Mouse (Mus musculus) large intestine, adult 2 months (tissue): ENCODE measurements around the gene Ttyh2. TPM values are rescaled to one million over a fixed set of nuclear protein-coding genes. Genes with fewer than 3 reads are reported as not detected.

Experiments
- DNase-seq: peaks from one replicate; pipeline ENCODE4 v3.0.0-alpha.2; 2012; ENCODE audit warnings: low read depth, low spot score
- WGBS: fragments of 180-500 bp; shearing (Covaris S2); methylation state at CpG from one replicate; pipeline ENCODE4 v1.1.7; 2018; 5-methylcytosine and 5-hydroxymethylcytosine counted together
- polyA plus RNA-seq: library from polyadenylated mRNA; depleted of rRNA; stranded (reverse); fragments of >200 nt; gene quantifications from 2 replicates; pipeline ENCODE4 v1.2.3, GENCODE M21; 2012

Gene Ttyh2
- polyA plus RNA-seq, 1 experiment = 46.5 TPM

DNA sequence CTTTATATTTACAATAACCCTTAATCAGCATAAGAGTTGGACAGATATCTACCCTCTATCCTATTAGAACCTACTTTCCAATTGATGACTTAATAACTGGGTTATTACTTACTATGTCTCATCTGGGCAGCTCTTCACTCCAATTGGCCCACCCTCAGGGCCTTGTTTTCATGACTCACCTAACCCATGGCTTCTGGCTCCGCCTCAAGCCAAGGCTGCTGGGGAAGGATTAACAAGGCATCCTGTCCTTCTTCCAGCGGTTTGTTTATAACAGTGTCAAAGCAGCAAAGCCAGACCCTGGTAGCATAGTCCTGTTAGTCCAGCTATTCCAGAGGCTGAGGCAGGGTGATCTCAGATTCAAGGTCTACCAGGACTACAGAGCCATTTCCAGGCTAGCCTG, 19.2 kb downstream of the Ttyh2 start:
- WGBS = 69% methylated on average over 2 of the region's 2 CpGs
- no peak for DNase-seq

DNA sequence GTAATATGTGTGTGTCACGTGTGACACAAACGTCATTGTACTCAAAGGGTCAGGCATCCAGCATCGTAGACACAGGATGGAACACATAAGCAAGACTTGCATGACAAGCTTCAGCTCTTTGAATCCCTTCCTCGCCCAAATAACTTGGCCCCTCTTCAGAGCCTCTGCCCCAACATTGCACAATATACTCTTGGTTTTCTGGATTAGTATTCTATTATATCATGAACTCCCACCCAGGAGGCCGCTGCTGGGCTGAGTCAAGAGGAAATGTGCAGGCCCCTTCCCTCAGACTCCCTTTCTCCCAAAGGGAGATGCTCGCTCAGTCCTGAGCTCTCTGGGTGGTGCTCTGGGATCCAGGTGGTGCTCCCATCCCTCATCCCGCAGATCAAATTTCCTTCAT, 23.3 kb downstream of the Ttyh2 start:
- 86% methylated on average over 7 of the region's 7 CpGs for WGBS
- DNase-seq = no peak

DNA sequence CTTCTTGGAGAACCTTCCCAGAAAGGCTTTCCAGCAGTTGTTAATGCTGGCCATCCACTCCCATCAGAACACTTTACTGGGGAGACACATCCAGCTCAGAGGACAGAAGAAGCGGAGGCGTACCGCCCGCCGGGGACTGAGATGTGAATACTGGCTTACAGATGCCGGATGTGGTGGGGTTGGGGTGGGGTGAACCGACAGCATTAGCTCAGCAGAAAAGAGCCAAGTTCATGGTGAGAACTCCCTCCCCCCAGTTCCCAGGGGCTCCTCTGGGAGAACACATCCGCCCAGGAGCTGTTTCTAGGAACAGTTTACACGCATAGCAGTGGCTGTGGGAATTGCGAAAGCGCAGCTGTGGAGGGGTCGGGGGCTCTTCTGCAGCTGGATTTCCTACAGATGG, 24.3 kb downstream of the Ttyh2 start:
- DNase-seq = no peak
- WGBS = 74% methylated on average over 12 of the region's 12 CpGs

DNA sequence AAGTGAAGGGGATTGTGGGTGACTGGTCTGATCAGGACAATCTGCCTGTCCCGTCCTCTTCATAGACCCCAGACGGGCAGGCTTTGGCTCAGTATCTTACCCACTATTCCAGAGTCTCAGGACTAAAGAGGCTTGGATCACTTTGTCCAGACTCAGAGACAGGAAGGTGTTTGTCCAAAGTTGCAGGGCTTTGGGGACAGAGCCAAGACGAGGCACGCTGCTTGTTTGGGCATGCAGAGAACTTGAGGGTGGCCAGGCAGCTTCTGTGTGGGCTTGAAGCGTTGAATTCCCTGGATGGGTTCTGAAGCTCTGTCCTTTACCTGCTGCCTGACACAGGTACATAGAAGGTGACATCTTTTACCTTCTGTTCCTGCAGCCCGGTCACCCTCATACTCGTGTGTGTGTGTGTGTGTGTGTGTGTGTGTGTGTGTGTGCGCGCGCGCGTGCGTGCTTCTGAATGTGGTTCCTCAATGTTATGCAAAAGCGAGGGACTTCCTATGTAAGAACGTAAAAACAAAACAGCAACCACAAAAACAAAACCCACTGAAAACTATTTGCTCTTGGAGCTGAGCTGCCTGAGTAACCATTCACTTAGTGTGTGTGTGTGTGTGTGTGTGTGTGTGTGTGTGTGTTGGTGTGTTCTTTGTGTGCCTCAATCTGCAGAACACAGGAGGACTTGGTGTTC, 27.2 kb downstream of the Ttyh2 start:
- no peak for DNase-seq
- WGBS = 82% methylated on average over 15 of the region's 15 CpGs

DNA sequence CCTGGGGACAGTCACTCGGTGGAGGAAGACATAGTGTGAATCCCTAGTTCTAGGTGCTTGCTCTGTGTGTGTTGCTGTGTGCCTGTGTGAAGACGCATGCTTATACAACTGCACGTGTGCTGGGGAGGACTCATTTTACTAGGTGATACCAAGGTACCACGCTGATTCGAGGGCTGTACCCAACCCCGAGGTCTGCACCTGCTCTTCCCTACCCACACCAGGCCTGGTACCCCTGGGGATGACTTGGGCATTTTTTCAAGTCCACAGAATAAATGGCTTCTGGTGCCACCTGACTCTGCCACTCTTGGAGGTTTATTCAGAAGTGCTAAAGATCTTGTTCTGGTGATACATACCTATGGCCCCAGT, 27.7 kb downstream of the Ttyh2 start:
- WGBS = 84% methylated on average over 6 of the region's 6 CpGs
- no peak for DNase-seq

DNA sequence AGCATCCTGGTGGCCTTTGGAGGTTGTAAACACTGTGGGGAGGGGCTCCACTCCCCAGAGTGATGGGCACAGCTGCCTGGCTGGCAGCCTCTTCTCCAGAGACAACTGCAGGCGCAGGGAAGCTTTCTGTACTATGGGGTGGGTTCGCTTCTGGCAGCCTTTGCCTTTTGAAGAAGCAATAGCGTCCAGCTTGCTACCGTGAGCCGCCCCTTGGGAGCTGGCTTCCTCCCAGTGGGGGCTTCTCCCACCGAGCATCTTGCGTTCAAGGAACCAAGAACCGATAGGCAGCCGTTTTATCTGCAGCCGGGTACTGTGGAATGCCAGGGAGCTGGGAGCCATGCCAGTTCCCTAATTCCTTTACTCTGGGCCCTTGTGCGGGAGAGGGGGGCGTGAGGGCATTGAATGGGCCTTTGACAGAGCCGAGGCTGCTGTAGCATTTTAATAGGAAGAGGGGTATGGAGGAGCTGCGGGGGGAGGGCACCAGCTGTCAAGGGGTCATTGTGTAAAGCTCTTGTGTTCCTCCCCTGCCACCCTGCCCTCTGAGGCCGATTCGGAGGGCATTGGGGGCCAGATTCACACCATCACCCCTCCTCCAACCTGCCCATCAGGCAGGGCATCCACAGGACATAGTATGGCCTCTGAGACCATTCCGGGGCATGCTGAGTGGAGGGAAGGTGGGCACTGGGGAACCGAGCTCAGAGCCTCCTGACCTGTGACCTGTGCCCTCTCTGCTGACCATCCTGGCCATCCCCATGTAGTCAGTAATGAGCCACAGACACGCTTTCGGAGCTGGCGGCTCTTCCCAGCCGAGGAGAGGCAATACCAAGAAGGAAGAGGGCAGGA, 29.1 kb downstream of the Ttyh2 start:
- 77% methylated on average over 22 of the region's 22 CpGs for WGBS

DNA sequence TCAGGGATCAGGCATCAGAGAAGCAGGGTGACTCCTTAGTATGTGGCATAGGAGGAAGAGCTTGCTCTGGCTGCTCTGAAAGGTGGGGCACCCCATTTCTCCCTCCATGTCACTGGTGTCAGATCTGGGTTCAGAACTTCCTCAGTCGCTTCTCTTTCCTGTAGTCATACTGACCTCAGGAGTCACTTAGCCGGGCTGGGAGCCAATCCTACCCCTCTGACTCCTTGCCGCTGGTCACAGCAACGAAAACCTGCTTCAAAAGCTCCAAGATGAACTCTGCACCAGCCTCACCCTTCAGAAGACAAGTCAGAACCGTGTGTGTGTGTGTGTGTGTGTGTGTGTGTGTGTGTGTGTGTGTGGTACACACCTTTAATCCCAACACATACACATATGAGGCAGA, 31.1 kb downstream of the Ttyh2 start:
- WGBS = 61% methylated on average over 5 of the region's 5 CpGs
- DNase-seq = no peak

More for the DNA sequence above, 29.1 kb downstream of the Ttyh2 start:
- DNase-seq = no peak

DNA sequence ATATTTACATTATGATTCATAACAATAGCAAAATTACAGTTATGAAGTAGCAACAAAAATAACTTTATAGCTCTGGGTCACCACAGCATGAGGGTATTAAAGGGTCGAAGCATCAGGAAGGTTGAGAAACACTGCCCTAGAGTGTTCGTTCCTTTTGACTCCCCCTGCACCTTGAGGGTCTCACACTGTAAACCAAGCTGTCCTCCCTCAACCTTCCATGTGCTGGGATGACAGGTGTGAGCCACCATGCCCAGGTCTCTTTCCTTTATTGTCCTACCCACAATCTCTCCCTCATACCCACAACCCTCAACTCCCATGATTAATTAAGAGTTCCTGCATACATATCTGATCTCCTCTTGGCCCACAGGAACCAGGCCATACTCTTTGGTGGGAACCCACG, 36.2 kb downstream of the Ttyh2 start:
- no peak for DNase-seq
- WGBS = 79% methylated on average over 3 of the region's 3 CpGs

DNA sequence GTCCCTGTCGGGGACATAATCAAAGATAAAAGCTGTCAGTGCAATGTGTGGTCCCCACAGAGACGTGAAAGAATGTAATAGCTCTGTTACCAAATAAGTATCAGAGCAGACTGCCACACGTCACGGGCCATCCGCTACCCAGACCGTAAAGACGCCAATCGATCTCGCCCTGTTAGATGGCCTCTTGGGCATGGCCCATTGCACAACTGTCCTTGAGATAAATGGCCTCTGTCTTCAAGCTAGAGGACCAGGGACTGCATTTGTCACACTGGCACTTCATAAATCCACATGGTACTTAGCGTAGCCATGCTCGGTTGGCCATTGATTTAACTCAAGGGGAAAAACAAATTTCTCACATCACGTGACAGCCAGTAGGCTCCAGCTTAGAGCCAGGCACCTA, 36.6 kb downstream of the Ttyh2 start:
- DNase-seq = no peak
- 81% methylated on average over 12 of the region's 12 CpGs for WGBS

DNA sequence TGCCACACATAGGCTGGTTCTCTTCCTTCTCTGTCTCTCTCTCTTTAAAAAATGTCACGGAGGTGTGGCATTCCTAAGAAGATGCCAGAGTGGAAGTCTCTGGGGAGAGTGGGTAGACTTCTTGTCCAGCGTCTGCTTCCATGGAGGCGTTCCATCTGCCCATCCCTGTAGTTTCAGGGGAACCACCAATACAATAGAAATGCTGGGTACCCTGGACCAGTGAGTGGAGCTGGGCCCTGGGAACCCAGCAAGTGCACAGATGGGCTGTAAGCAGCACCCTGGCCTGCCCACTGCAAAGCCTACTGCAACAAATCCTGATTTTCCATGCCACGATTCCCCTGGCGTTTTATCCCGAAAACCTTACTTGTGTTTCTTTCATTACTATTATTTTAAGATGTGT, 39.3 kb downstream of the Ttyh2 start:
- WGBS = 86% methylated on average over 6 of the region's 6 CpGs

DNA sequence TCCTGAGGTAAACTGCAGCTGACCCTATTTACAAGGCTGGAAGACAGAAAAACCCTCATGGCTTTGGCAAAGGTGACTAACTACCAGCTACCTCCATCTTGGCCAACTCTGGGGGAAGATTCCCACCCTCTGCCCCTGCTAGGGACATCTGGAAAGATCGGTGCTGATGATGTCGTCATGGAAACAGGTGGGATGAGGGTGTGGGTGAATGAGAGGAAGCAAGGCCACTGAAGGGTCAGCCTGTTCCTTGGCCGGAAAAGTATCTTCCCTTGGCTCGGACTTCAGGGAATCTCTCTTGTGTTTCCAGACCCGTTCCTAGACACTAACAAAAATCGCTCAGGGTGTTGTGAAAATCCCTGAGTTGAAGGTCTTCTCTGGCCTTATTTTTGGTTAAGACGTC, 40.3 kb downstream of the Ttyh2 start:
- no peak for DNase-seq
- WGBS = 70% methylated on average over 7 of the region's 7 CpGs

More for the DNA sequence above, 39.3 kb downstream of the Ttyh2 start:
- no peak for DNase-seq

DNA sequence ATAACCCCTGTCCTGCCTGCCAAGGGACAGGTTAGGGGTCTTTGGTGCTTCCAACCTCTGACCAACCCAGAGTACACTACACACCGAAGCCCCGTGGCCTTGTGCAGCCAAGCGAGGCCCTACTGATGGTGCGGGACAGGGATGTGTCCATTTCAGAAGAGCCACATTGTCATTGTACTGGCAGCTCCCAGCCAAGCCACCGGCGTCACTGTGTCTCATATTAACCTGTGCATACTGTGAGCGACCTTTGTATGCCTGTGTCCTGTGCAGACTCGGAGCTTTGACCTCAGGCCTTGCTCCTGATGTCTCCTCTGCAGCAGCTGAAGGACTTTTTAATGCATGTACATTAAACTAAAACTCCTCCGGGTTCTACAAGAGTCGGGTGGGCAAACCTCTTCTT, 45.3 kb downstream of the Ttyh2 start:
- DNase-seq = no peak
- 88% methylated on average over 10 of the region's 10 CpGs for WGBS

DNA sequence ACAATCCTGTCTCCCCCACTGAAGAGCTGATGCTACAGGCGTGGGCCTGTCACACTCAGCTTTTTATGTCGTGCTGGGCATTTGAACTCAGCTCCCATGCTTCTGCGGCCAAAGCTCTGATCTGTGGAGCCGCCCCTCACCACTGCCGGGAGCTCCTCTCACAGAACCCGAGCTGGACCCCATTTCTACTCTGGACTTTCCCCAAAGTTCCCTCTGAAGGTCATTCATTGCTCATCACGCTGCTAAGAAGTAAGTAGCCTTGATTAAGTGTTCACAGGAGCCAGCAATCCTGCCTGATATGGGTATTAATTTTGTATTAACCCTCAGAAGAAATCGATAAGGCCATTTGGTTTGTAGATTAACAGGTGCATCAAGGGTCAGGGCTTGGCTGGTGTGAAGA, 47.2 kb downstream of the Ttyh2 start:
- WGBS = 80% methylated on average over 8 of the region's 8 CpGs
- no peak for DNase-seq

DNA sequence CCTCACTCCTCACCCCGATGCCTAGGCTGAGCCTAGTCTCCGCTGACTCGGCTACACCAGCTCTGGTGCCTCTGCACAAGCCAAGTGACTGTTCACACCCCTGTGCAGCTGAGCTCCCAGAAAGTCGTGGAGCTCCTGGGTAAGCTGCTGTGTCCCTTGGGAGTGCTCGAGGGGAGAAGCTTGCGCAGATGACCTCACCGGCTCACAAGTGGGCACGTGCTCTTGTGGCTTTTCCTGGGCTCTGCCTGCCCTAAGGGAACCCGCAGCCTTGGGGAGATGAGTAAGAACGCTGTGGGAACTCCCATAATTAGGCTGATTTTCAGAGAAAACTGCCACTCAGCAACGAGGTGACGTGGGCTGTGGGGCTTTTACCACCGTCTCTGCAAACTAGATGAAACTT, 47.8 kb downstream of the Ttyh2 start:
- no peak for DNase-seq
- WGBS = 69% methylated on average over 13 of the region's 13 CpGs

DNA sequence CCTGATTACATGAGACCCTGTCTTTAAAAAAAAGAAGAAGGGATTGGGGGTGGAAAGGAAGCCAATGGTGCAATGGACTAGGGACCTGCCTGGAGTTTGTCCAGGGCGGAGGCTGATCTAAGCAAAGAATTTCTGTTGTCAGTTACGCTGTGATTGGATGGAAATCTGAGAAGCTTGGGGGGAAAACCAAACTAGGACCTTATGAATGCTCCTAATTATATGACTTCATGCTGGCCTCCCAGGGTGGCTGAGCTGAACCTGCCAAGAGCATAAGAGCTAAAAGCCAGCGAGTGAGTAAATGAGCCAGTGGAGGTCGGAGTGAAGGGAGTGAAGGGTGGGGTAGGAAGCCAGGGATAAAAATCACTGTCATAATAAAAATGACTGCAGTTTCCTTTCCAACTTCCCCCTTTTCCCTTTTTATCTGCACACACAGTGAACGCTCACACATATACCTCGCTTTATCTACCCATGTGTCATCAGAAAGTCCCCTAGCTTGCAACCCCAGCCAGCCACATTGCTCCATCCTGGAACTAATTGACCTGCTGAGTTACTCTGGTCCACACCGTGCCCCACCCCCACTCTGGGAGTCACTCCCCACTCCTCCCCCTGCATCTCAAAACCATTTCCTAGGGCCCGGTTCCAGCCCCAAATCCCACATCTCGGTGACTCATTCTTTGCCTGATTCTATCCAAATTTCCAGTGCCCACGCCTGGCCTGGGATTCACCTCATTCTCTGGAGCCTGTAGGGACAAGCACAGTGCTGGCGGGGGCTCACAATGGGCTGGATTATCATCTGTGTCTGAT, 49.8 kb downstream of the Ttyh2 start:
- 24% methylated on average over 11 of the region's 11 CpGs for WGBS
- no peak for DNase-seq

DNA sequence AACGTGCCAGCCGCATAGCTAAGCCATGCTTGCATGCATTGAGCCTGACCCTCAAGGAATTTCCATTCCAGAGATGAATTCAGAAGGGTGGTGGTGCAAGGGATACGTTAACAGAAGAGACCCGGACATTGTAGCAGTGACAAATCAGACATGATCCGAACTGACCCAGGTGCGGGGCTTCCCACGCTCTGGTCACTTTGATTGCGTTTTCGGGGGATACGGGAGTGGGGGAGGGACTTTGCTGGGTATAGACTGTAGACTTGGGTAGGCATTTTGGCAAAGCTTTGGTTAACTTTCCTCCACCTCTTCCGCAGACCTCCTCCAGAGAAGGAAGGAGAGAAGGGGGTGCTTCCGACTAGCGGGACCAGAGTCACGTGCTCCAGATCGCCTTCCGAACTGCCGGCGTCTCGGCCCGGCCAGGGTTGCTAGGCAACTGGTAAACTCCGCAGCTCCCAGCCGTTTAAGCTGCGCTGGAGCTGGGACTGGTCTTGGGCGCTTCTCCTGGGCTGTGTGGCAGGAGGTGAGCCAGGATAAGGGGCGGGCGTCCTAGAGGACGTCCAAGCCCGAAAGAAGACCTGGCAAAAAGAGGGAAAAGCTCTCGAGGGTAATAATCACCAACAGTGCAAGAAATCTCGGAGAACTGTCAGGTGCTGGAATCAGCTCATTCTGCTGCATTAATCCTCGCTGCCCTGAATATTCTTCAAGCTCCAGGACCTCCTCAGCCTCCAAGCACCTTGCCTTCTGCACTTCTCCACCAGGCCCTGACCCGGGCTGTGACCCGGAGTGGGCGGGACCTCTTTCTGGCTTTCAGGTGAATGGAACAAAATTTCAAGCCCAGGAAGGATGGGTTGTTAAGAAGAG, 52.0 kb downstream of the Ttyh2 start, which contains the start of gene Dnaic2:
Gene Dnaic2, plus strand, starts transcription at position 444 of the 861 bp plus-strand sequence.
- no peak for DNase-seq
- 14% methylated on average over 34 of the region's 34 CpGs for WGBS

DNA sequence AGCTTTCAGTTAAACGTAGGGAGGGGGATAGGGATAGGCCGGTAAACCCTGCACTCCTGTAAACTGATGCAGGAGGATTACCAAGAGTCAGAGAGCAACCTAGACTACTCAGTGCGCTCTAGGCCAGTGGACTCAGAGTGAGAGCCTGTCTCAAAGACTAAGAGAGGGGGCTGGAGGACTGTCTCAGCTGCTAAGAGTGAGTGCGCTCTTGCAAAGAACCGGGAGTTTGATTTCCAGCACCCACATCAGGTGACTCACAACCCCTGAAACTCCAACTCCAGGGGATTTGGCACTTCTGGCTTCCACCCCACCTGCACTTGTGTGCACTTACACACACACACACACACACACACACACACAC, 52.6 kb downstream of the Ttyh2 start:
- whole genome bisulfite sequencing = 37% methylated on average over 5 of the region's 5 CpGs
- DNase-seq = no peak

DNA sequence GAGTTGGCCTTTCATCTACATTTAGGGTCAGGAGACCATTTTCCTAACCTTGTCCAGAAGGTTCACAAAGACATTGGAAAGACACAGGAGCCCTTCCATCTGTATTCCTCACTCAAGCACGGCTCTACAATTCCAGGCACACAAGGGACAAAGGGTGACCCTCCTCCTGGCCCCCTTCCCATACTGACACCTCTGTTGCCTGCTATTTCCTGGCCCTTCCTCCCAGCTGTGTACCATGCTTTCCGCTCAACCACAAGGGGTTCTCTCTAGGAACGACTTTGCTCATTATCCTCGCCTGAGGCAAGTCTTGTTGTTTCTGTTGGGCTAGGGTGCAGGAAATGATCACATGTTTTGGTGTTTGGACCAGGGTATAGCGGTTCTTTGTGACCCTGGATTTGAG, 53.1 kb downstream of the Ttyh2 start:
- 69% methylated on average over 5 of the region's 5 CpGs for WGBS
- no peak for DNase-seq

DNA sequence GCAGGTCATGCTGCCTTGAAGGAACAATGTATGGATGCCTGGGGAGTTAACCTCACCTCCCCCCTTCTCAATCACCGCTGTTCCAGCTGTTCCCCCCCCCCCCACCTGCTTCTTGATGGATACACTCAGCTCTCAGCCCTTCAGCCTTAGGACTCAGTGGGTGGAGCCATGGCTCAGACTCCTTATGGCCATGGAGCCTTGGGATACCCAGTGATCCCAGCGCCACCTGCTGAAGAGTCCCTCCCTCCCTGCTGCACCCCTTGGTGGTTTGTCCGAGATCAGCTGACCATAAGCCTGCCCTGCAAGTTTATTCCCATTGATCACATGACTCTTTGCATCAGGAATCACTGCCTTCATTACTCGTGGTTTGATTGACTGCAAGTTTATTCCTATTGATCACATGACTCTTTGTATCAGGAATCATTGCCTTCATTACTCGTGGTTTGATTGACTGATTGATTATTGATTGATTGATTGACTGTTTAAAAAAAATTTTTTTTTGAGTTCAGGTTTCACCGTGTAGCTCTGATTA, 54.7 kb downstream of the Ttyh2 start:
- DNase-seq = no peak
- 43% methylated on average over 6 of the region's 6 CpGs for WGBS
